Mouse (Mus musculus) cerebellum, postnatal 14 days (tissue): ENCODE measurements at regions not wholly inside any gene's neighbourhood (a gene's known extent, or its start where the extent isn't known, plus 50 kb on each side); places are given as distances from the start of the nearest gene placed in this dataset.
"Not testable (repeated sequence)": the region's sequence is repeated elsewhere in the genome, so short reads cannot be mapped to it uniquely, and the experiment has no call there.

Source experiments
- DNase-seq, 2 experiments: peaks; one replicate each; pipeline ENCODE4 v3.0.0; 2021; ENCODE audit warnings: mixed read lengths in 2 of 2

GRCm38 (mm10) chr6:144940871-144941380 is 135.1 kb downstream of the Bcat1 start:
- no peak for DNase-seq

- no peak for DNase-seq
Measured at GRCm38 (mm10) chr6:144938613-144939236, 137.3 kb downstream of the Bcat1 start.

- DNase-seq, result no peak
Measured at GRCm38 (mm10) chr6:144937211-144937610, 138.8 kb downstream of the Bcat1 start.

GRCm38 (mm10) chr6:144933722-144934235 is 142.2 kb downstream of the Bcat1 start:
- no peak for DNase-seq

- no peak for DNase-seq
Measured at GRCm38 (mm10) chr6:144932402-144932801, 143.6 kb downstream of the Bcat1 start.

GRCm38 (mm10) chr6:144929959-144930358 is 146.0 kb downstream of the Bcat1 start:
- DNase-seq, result no peak

- no peak for DNase-seq
Measured at GRCm38 (mm10) chr6:144929262-144929855, 146.6 kb downstream of the Bcat1 start.

- DNase-seq, result no peak
Measured at GRCm38 (mm10) chr6:144927599-144927998, 145.8 kb upstream of the Sox5 start.

GRCm38 (mm10) chr6:144922762-144923161 is 141.0 kb upstream of the Sox5 start:
- DNase-seq, result no peak

- no peak for DNase-seq
Measured at GRCm38 (mm10) chr6:144919750-144920149, 138.0 kb upstream of the Sox5 start.

GRCm38 (mm10) chr6:144917128-144917527 is 135.4 kb upstream of the Sox5 start:
- no peak for DNase-seq

- DNase-seq, result no peak
Measured at GRCm38 (mm10) chr6:144911781-144912180, 130.0 kb upstream of the Sox5 start.

- DNase-seq, result no peak
Measured at GRCm38 (mm10) chr6:144910392-144910791, 128.6 kb upstream of the Sox5 start.

- no peak for DNase-seq
Measured at GRCm38 (mm10) chr6:144908646-144909045, 126.9 kb upstream of the Sox5 start.

GRCm38 (mm10) chr6:144903156-144903555 is 121.4 kb upstream of the Sox5 start:
- DNase-seq, result no peak

GRCm38 (mm10) chr6:144902267-144902995 is 120.7 kb upstream of the Sox5 start:
- DNase-seq, result no peak

- DNase-seq, result no peak
Measured at GRCm38 (mm10) chr6:144901825-144902224, 120.0 kb upstream of the Sox5 start.

GRCm38 (mm10) chr6:144900858-144901257 is 119.1 kb upstream of the Sox5 start:
- DNase-seq, result not testable (repeated sequence)

- no peak for DNase-seq
Measured at GRCm38 (mm10) chr6:144897526-144897925, 115.7 kb upstream of the Sox5 start.

- no peak for DNase-seq
Measured at GRCm38 (mm10) chr6:144890914-144891313, 109.1 kb upstream of the Sox5 start.

- DNase-seq, result no peak
Measured at GRCm38 (mm10) chr6:144890166-144890565, 108.4 kb upstream of the Sox5 start.

GRCm38 (mm10) chr6:144883117-144883516 is 101.3 kb upstream of the Sox5 start:
- DNase-seq, result no peak

- DNase-seq, result no peak
Measured at GRCm38 (mm10) chr6:144880098-144880497, 98.3 kb upstream of the Sox5 start.

GRCm38 (mm10) chr6:144876758-144877157 is 95.0 kb upstream of the Sox5 start:
- DNase-seq, result no peak
